In genomic region chrX:7898880-7899874, GRCm38 (mm10) we compare ENCODE assay signal across 8 mouse cellular contexts. TPM values are rescaled to one million over a fixed set of nuclear protein-coding genes. Genes with fewer than 3 reads are reported as not detected.
DNase-seq lines count a peak whose midpoint lies in the region; ATAC-seq lines count a peak whose summit lies in the region.

Gene Pqbp1 (minus strand): TSS chrX:7899269.
Gene Timm17b (plus strand): TSS chrX:7899357.

- H3K79me2 ChIP-seq in macrophage (ENCODE audit: inconsistent target), result peaks cover 11% of the 10 kb centered on the region; the same call in 1 of the 2 replicates

- 20% methylated on average over 59 of the region's 62 CpGs for WGBS in hindbrain, embryonic 16.5 days
- WGBS in macrophage (ENCODE audit: missing documents), result 21% methylated on average over 51 of the region's 62 CpGs

- H3K27ac ChIP-seq in hindbrain, embryonic 16.5 days (ENCODE audit: low read depth, low read length), result peak within 1 kb of the TSS; percentile 89
- H3K27ac ChIP-seq in macrophage, result peak within 1 kb of the TSS; percentile 74

- peaks cover 6% of the 10 kb centered on the region for H3K4me1 ChIP-seq in hindbrain, embryonic 16.5 days (ENCODE audit: control insufficient read depth, insufficient read depth, low read depth, low read length)

- H3K27me3 ChIP-seq in hindbrain, embryonic 16.5 days (replicated peaks; ENCODE audit: control insufficient read depth, insufficient read depth, low read length), result no peaks in the 10 kb centered on the region

- no peaks in the 10 kb centered on the region for H3K9me3 ChIP-seq in hindbrain, embryonic 16.5 days (ENCODE audit: control insufficient read depth, low read length)

- peaks cover 3% of the 10 kb centered on the region for H3K36me3 ChIP-seq in hindbrain, embryonic 16.5 days (ENCODE audit: control insufficient read depth, insufficient read depth, low read length)
- H3K36me3 ChIP-seq in macrophage (ENCODE audit: inconsistent target), result no peaks in the 10 kb centered on the region

- peak within 1 kb of the TSS; percentile 56 for H3K4me2 ChIP-seq in hindbrain, embryonic 16.5 days (ENCODE audit: low read length)

- ATAC-seq in hindbrain, embryonic 16.5 days, result peak; percentile 98

- H3K4me3 ChIP-seq in hindbrain, embryonic 16.5 days (ENCODE audit: low read length), result peak within 1 kb of the TSS; percentile 48
- H3K4me3 ChIP-seq in macrophage (ENCODE audit: inconsistent target), result peak within 1 kb of the TSS; percentile 51

- DNase-seq in WW6 (ENCODE audit: low read depth, low spot score), result peak; percentile 72
- DNase-seq in cerebellum, postnatal 4 days (ENCODE audit: low spot score in 2 of 2), result peak; percentile 42 to 72
- peak; percentile 86 for DNase-seq in gastrocnemius, adult 18-20 months (ENCODE audit: low spot score)
- DNase-seq in left cerebral cortex, adult 18-20 months (ENCODE audit: low spot score in 2 of 2), result peak; percentile 83 to 87
- DNase-seq in right cerebral cortex, adult 18-20 months, result peak; percentile 91
- DNase-seq in urinary bladder, postnatal 10 days (ENCODE audit: low spot score), result peak; percentile 37

- H3K9ac ChIP-seq in hindbrain, embryonic 16.5 days (ENCODE audit: low read depth, low read length), result peak within 1 kb of the TSS; percentile 73

RNA-seq across cellular contexts. Expression of gene Pqbp1, which starts in this region (rescaled TPM):
- total RNA-seq in gastrocnemius, adult 18-20 months (2021), result 10 to 100 TPM; 22.3 to 23.5 TPM
- 204 and 212 TPM in 2 replicates for polyA plus RNA-seq in hindbrain, embryonic 16.5 days (2015; fragmentation: Nextera tagmentation; extraction: Ambion mirVana)
- 10 to 100 TPM; 91.8 to 98.4 TPM for total RNA-seq in left cerebral cortex, adult 18-20 months (2021)
- 10 to 100 TPM in 2 of 26 experiments, 1 to 10 TPM in 24; 2.0 to 14.0 (median 5.3) TPM for total RNA-seq in macrophage (2018; cell fraction: chromatin; rRNA removed)
- total RNA-seq in macrophage (2018; cell fraction: cytosol; rRNA removed), result 10 to 100 TPM; 25.8 to 44.2 (median 35.3) TPM
- 10 to 100 TPM in 16 of 26 experiments, 1 to 10 TPM in 10; 6.4 to 20.1 (median 10.8) TPM for total RNA-seq in macrophage (2018; cell fraction: nucleus; rRNA removed)
- polyA plus RNA-seq in macrophage (2018), result 46.6 to 136 TPM (median 62.4 TPM) in 3 replicates

RNA-seq across cellular contexts. Expression of gene Timm17b, which starts in this region (rescaled TPM):
- total RNA-seq in gastrocnemius, adult 18-20 months (2021), result 10 to 100 TPM; 42.7 to 47.6 TPM
- polyA plus RNA-seq in hindbrain, embryonic 16.5 days (2015; fragmentation: Nextera tagmentation; extraction: Ambion mirVana), result 161 and 163 TPM in 2 replicates
- total RNA-seq in left cerebral cortex, adult 18-20 months (2021), result 10 to 100 TPM; 22.8 to 27.1 TPM
- total RNA-seq in macrophage (2018; cell fraction: chromatin; rRNA removed), result 1 to 10 TPM in 17 of 26 experiments, under 1 TPM in 7, not detected in 2; 0.34 to 4.3 (median 1.5) TPM
- total RNA-seq in macrophage (2018; cell fraction: cytosol; rRNA removed), result 10 to 100 TPM in 19 of 26 experiments, 1 to 10 TPM in 7; 7.4 to 19.7 (median 10.9) TPM
- 1 to 10 TPM in 24 of 26 experiments, under 1 TPM in 2; 0.75 to 9.0 (median 2.6) TPM for total RNA-seq in macrophage (2018; cell fraction: nucleus; rRNA removed)
- 7.5 to 12.2 TPM (median 10.3 TPM) in 3 replicates for polyA plus RNA-seq in macrophage (2018)

Comparison
In these comparisons a context has a peak if more than half of its experiments do, and no peak if none do; other contexts are left out.
1. Peak in every context shown above with its lines: DNase-seq, ATAC-seq, H3K4me3 ChIP-seq and H3K27ac ChIP-seq.
2. RNA of gene Timm17b (polyA plus RNA-seq): 161 to 163 TPM in hindbrain, embryonic 16.5 days; 7.5 to 12.2 TPM in macrophage; every median in the first group is over 10 times any median in the second.
3. DNase-seq: peak in every context shown above with its lines; median percentile 91 in right cerebral cortex, adult 18-20 months; 86 in gastrocnemius, adult 18-20 months; 85 in left cerebral cortex, adult 18-20 months; 72 in WW6; 57 in cerebellum, postnatal 4 days; 37 in urinary bladder, postnatal 10 days.